Mouse (Mus musculus) lung, adult 2 months (tissue): ENCODE results near the gene Pth2r.

Source experiments
- CTCF ChIP-seq: fragments of 200-500 bp; IDR thresholded peaks from 2 replicates; pipeline ENCODE4 v1.5.1; 2011; ENCODE audit warnings: mild to moderate bottlenecking, low read length, control low read depth; ENCODE audit not compliant: insufficient read depth
- POLR2A ChIP-seq: fragments of 200-500 bp; IDR thresholded peaks from 2 replicates; pipeline ENCODE4 v1.6.1; 2011; ENCODE audit warnings: low read depth, mild to moderate bottlenecking, control low read depth, low read length, borderline replicate concordance; ENCODE audit errors: extremely low read depth

- no peak for TF ChIP-seq CTCF
- TF ChIP-seq POLR2A, result no peak
Observed at GRCm38 (mm10) chr1:65352979-65353378, 71.1 kb downstream of the Pth2r start.
